ENCODE assay signal across 17 mouse cellular contexts in genomic region chr16:18715381-18715780, GRCm38 (mm10).
"Had no signal": no experiment of that assay in that cellular context is flagged by ENCODE, and none has a peak within 500 bp of the region (broad histone marks: within the 10 kb centered on the region; RNA-seq: fewer than 3 reads in every experiment).

No protein-coding gene starts in this region.

- ATAC-seq: lung, postnatal 0 days; midbrain, embryonic 13.5 days; midbrain, embryonic 15.5 days had no signal

- H3K9ac ChIP-seq: lung, embryonic 15.5 days; midbrain, embryonic 13.5 days; midbrain, embryonic 15.5 days; neural tube, embryonic 12.5 days; stomach, embryonic 15.5 days had no signal

- H3K4me2 ChIP-seq: lung, embryonic 15.5 days; midbrain, embryonic 11.5 days; midbrain, embryonic 13.5 days; midbrain, embryonic 15.5 days; neural tube, embryonic 12.5 days; stomach, embryonic 15.5 days had no signal

- H3K4me1 ChIP-seq: midbrain, embryonic 13.5 days; midbrain, embryonic 15.5 days; neural tube, embryonic 12.5 days; stomach, embryonic 15.5 days had no signal

- H3K36me3 ChIP-seq: lung, embryonic 15.5 days; midbrain, embryonic 13.5 days; midbrain, embryonic 15.5 days; neural tube, embryonic 12.5 days; stomach, embryonic 15.5 days had no signal

- H3K9me3 ChIP-seq: lung, embryonic 15.5 days; megakaryocyte, embryonic 14.5 days; midbrain, embryonic 13.5 days; midbrain, embryonic 15.5 days; neural tube, embryonic 12.5 days; stomach, embryonic 15.5 days had no signal

- DNase-seq: lung, adult 2 months; lung, postnatal 14 days; lung, postnatal 36 days; right cerebral cortex, postnatal 14 days; thymus, adult 2 months; thymus, postnatal 25 days; thymus, postnatal 4 days had no signal

- H3K4me3 ChIP-seq: lung, embryonic 15.5 days; megakaryocyte, embryonic 14.5 days; midbrain, embryonic 13.5 days; midbrain, embryonic 15.5 days; neural tube, embryonic 12.5 days; stomach, embryonic 15.5 days had no signal

- H3K27me3 ChIP-seq: lung, embryonic 15.5 days; midbrain, embryonic 13.5 days; midbrain, embryonic 15.5 days; neural tube, embryonic 12.5 days; stomach, embryonic 15.5 days had no signal

- H3K27ac ChIP-seq: lung, embryonic 15.5 days; macrophage; midbrain, embryonic 13.5 days; midbrain, embryonic 15.5 days; neural tube, embryonic 12.5 days; stomach, embryonic 15.5 days; stomach, postnatal 0 days had no signal
